Mouse (Mus musculus): ENCODE measurements at regions not wholly inside any gene's neighbourhood (a gene's known extent, or its start where the extent isn't known, plus 50 kb on each side); places are given as distances from the start of the nearest gene placed in this dataset.

DNA sequence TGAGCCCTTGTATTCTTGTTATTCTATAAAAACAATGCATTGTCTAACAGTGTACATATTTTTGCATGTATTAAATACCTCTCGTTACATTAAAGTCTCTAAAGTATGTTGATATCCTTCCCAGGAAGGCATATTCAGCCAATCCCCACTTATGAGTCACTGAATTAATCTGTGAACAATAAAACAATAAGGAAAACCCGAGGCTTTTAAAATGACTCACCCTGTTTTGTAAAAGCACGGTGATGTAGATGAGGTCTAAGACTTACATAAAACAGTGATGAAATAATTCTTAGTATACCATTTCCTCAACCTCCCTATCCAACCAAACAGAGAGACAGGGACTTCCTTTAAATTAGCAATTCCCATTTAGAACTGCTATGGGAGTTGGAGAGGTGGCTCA is 95.8 kb downstream of the Asb7 start:
- Histone ChIP-seq H3K27me3 (ENCODE audit: control insufficient read depth, insufficient read depth, low read length) (no peaks in the 10 kb centered on the region), H3K9me3 (ENCODE audit: control insufficient read depth, low read length) (0 out of 2 replicates have a peak, but pooled peaks cover 4% of the 10 kb centered on the region), H3K27ac (replicated peaks in 1 of 2; ENCODE audit: control insufficient read depth in 1 of 2, insufficient read depth in 1 of 2, low read depth in 2 of 2, low read length in 2 of 2) (no peak overlapping the region), H3K9ac (ENCODE audit: low read length) (no peak overlapping the region), H3K4me3 (ENCODE audit: control insufficient read depth in 1 of 2, insufficient read depth in 1 of 2, low read depth in 1 of 2, low read length in 2 of 2) (no peak overlapping the region), H3K4me2 (ENCODE audit: low read length) (no peak overlapping the region), H3K4me1 (ENCODE audit: control insufficient read depth in 2 of 2, insufficient read depth in 2 of 2, low read length in 2 of 2) (no peaks in the 10 kb centered on the region), H3K36me3 (ENCODE audit: control insufficient read depth, insufficient read depth, low read length) (no peaks in the 10 kb centered on the region)
- WGBS: 64% methylated on average over 3 of the region's 3 CpGs
- no peak for ATAC-seq (ENCODE audit: insufficient number of reproducible peaks, insufficient read depth, low FRiP score, low read depth)

DNA sequence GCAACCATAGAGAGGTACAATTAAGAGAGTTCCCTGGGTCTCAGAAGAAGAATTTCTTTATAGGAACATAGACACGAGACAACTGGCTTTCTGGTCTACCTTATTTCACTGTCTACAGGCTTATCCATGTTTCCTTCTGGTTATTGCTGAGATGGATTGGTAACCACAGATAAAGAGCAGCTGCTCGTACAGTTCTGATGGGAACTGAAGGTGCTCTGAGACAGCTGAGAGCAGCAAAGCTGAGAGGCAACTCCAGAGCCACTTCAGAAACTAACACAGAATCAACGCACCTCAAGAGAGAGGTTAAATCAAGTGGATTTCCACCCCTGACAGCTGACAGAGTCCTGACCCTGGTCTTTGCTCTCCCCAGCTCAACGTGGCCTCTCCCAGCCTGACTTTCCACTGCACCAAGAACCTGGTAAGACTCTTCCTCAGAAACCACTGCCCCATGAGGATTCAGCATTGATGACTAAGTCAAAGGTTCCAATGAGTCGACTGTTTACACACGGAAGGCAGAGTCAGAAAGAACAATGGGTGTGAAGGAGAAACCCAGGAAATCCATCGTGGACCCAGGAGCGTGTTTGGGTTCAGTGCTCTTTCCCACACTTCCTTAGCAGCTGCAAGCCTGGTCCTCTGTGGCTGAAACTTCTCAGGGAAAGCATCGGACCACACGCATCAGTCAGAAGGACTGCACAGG is 97.7 kb downstream of the Asb7 start:
- H3K9me3 ChIP-seq (ENCODE audit: control insufficient read depth, low read length): 0 out of 2 replicates have a peak, but pooled peaks cover 4% of the 10 kb centered on the region
- no peak overlapping the region for H3K27ac ChIP-seq (replicated peaks in 1 of 2; ENCODE audit: control insufficient read depth in 1 of 2, insufficient read depth in 1 of 2, low read depth in 2 of 2, low read length in 2 of 2)
- H3K4me3 ChIP-seq (ENCODE audit: control insufficient read depth in 1 of 2, insufficient read depth in 1 of 2, low read depth in 1 of 2, low read length in 2 of 2): no peak overlapping the region
- 59% methylated on average over 10 of the region's 10 CpGs for WGBS
- no peak overlapping the region for H3K9ac ChIP-seq (ENCODE audit: low read length)
- H3K4me1 ChIP-seq (ENCODE audit: control insufficient read depth in 2 of 2, insufficient read depth in 2 of 2, low read length in 2 of 2): no peaks in the 10 kb centered on the region
- H3K4me2 ChIP-seq (ENCODE audit: low read length): no peak overlapping the region
- no peaks in the 10 kb centered on the region for H3K36me3 ChIP-seq (ENCODE audit: control insufficient read depth, insufficient read depth, low read length)
- no peak for ATAC-seq (ENCODE audit: insufficient number of reproducible peaks, insufficient read depth, low FRiP score, low read depth)
- H3K27me3 ChIP-seq (ENCODE audit: control insufficient read depth, insufficient read depth, low read length): no peaks in the 10 kb centered on the region

DNA sequence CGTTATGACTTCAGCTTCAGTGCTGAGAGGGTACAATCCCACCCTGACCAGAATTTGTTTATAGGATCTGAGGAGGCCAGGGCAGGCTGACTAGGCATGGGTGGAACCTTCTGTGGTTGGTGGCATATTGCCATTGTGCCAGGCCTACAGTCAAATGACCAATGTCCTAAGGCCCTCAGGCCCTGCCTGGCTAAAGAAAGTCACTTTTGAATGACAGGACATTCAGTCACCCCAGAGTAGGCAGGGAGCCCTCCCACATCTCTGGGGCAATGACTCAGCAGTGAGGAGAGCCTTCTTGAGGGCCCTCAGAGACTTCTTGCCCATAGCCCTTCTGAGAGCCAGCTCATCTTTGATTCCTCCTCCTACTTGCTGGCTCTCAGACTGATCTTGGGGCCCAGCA is 102.9 kb downstream of the Asb7 start:
- Histone ChIP-seq H3K36me3 (ENCODE audit: control insufficient read depth, insufficient read depth, low read length) (no peaks in the 10 kb centered on the region), H3K4me1 (ENCODE audit: control insufficient read depth in 2 of 2, insufficient read depth in 2 of 2, low read length in 2 of 2) (peaks cover 0 to under 1% of the 10 kb centered on the region in 2 experiments; a peak in 1 of 4 replicates), H3K4me3 (ENCODE audit: control insufficient read depth in 1 of 2, insufficient read depth in 1 of 2, low read depth in 1 of 2, low read length in 2 of 2) (no peak overlapping the region), H3K27ac (replicated peaks in 1 of 2; ENCODE audit: control insufficient read depth in 1 of 2, insufficient read depth in 1 of 2, low read depth in 2 of 2, low read length in 2 of 2) (no peak overlapping the region), H3K9ac (ENCODE audit: low read length) (no peak overlapping the region), H3K9me3 (ENCODE audit: control insufficient read depth, low read length) (0 out of 2 replicates have a peak, but pooled peaks cover 4% of the 10 kb centered on the region), H3K4me2 (ENCODE audit: low read length) (no peak overlapping the region), H3K27me3 (ENCODE audit: control insufficient read depth, insufficient read depth, low read length) (no peaks in the 10 kb centered on the region)
- no peak for ATAC-seq (ENCODE audit: insufficient number of reproducible peaks, insufficient read depth, low FRiP score, low read depth)
- 81% methylated on average over 1 of the region's 1 CpGs for WGBS

DNA sequence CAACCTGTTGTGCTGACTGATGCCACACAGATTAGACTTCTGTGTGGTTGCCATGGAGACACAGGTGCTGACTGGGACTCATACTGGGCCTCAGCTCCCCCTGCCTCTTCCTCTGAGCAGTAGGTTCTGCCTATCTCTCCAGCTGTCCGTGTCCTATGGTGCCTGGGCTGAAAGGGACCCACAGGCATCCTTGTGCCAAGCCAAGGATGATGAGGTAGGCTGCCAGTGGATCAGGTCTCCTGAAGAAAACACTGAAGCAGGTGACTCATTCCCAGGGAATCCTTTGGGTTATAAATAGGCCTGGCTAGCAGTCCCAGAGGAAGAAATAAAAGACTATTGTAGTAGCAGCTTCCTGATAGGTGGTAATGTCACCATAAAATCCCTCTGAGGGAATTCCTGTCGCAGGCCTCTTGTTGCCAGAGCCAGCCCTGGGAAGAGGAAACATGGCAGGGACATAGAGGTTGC is 108.7 kb downstream of the Asb7 start:
- no peak overlapping the region for H3K4me2 ChIP-seq (ENCODE audit: low read length)
- no peaks in the 10 kb centered on the region for H3K27me3 ChIP-seq (ENCODE audit: control insufficient read depth, insufficient read depth, low read length)
- no peak for ATAC-seq (ENCODE audit: insufficient number of reproducible peaks, insufficient read depth, low FRiP score, low read depth)
- no peaks in the 10 kb centered on the region for H3K36me3 ChIP-seq (ENCODE audit: control insufficient read depth, insufficient read depth, low read length)
- H3K27ac ChIP-seq (replicated peaks in 1 of 2; ENCODE audit: control insufficient read depth in 1 of 2, insufficient read depth in 1 of 2, low read depth in 2 of 2, low read length in 2 of 2): no peak overlapping the region
- H3K4me3 ChIP-seq (ENCODE audit: control insufficient read depth in 1 of 2, insufficient read depth in 1 of 2, low read depth in 1 of 2, low read length in 2 of 2): no peak overlapping the region
- 34% methylated on average over 2 of the region's 2 CpGs for WGBS
- no peak overlapping the region for H3K9ac ChIP-seq (ENCODE audit: low read length)
- peaks cover 13 to 15% of the 10 kb centered on the region in 2 experiments for H3K4me1 ChIP-seq (ENCODE audit: control insufficient read depth in 2 of 2, insufficient read depth in 2 of 2, low read length in 2 of 2)
- H3K9me3 ChIP-seq (ENCODE audit: control insufficient read depth, low read length): no peaks in the 10 kb centered on the region

DNA sequence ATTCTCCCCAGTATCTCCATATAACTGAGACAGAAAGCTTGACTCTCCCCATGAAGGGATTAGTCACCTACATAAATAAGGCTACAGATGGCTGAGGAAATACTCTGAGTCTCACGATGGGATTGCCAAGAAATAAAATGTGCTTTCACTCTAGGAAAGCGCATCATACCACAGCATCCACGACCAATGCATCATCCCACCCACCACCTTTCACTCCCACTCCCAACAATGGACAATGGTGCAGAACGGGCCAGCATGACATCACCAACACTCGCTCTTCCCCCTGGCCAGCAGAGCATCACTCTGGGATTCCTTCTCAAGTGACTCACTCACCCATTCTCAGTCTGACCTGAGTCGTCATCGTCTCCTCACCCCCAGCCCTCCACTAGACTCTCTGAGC is 113.1 kb downstream of the Asb7 start:
- Histone ChIP-seq H3K4me3 (ENCODE audit: control insufficient read depth in 1 of 2, insufficient read depth in 1 of 2, low read depth in 1 of 2, low read length in 2 of 2) (no peak overlapping the region), H3K4me2 (ENCODE audit: low read length) (no peak overlapping the region), H3K27me3 (ENCODE audit: control insufficient read depth, insufficient read depth, low read length) (no peaks in the 10 kb centered on the region), H3K4me1 (ENCODE audit: control insufficient read depth in 2 of 2, insufficient read depth in 2 of 2, low read length in 2 of 2) (peaks cover 10 to 14% of the 10 kb centered on the region in 2 experiments), H3K36me3 (ENCODE audit: control insufficient read depth, insufficient read depth, low read length) (no peaks in the 10 kb centered on the region), H3K9me3 (ENCODE audit: control insufficient read depth, low read length) (no peaks in the 10 kb centered on the region), H3K27ac (replicated peaks in 1 of 2; ENCODE audit: control insufficient read depth in 1 of 2, insufficient read depth in 1 of 2, low read depth in 2 of 2, low read length in 2 of 2) (no peak overlapping the region), H3K9ac (ENCODE audit: low read length) (no peak overlapping the region)
- no peak for ATAC-seq (ENCODE audit: insufficient number of reproducible peaks, insufficient read depth, low FRiP score, low read depth)
- WGBS: 60% methylated on average over 7 of the region's 7 CpGs

DNA sequence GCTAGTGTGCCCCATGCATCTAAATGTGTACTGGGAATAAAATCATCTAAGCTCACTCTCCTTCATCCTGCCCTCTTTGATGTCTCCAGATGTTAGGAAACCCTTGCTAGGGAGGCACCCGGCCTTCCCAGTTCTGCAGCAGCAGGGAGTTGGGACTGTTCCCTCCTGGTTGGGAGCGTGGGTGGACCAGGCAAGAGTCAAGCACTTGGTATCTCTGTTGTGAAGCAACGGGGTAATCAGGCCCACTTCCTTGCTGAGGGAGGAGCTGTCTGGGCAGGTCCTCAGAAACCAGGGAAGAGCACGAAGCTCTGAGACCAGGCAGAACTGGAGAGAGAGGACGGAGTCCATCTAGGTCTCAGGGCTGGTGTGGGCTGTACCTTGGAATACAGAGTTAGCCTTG is 117.9 kb downstream of the Asb7 start:
- no peaks in the 10 kb centered on the region for H3K9me3 ChIP-seq (ENCODE audit: control insufficient read depth, low read length)
- ATAC-seq (ENCODE audit: insufficient number of reproducible peaks, insufficient read depth, low FRiP score, low read depth): no peak
- H3K27me3 ChIP-seq (ENCODE audit: control insufficient read depth, insufficient read depth, low read length): no peaks in the 10 kb centered on the region
- no peaks in the 10 kb centered on the region for H3K36me3 ChIP-seq (ENCODE audit: control insufficient read depth, insufficient read depth, low read length)
- no peak overlapping the region for H3K4me3 ChIP-seq (ENCODE audit: control insufficient read depth in 1 of 2, insufficient read depth in 1 of 2, low read depth in 1 of 2, low read length in 2 of 2)
- H3K4me2 ChIP-seq (ENCODE audit: low read length): no peak overlapping the region
- H3K27ac ChIP-seq (replicated peaks in 1 of 2; ENCODE audit: control insufficient read depth in 1 of 2, insufficient read depth in 1 of 2, low read depth in 2 of 2, low read length in 2 of 2): no peak overlapping the region
- no peak overlapping the region for H3K9ac ChIP-seq (ENCODE audit: low read length)
- WGBS: 48% methylated on average over 5 of the region's 5 CpGs
- no peaks in the 10 kb centered on the region for H3K4me1 ChIP-seq (ENCODE audit: control insufficient read depth in 2 of 2, insufficient read depth in 2 of 2, low read length in 2 of 2)

DNA sequence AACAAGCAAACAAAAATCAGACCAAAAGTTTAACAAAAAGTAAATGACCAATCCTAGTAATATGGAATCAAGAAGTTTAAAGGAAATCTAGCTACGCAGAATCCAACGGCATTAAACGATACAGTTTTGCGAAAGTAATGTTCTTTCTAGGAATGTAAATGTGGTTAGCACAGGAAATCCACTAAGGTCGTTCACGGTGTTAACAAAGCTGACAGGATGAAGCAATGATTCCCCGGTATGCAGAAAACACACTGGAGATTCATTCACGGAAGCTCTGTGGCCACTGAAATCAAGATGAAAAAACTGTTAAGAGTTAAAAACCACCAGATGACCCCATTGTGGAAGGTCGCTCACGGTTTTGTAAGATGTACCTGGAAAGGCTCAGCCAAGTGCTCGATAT is 120.4 kb upstream of the Aldh1a3 start:
- 77% methylated on average over 11 of the region's 11 CpGs for WGBS

DNA sequence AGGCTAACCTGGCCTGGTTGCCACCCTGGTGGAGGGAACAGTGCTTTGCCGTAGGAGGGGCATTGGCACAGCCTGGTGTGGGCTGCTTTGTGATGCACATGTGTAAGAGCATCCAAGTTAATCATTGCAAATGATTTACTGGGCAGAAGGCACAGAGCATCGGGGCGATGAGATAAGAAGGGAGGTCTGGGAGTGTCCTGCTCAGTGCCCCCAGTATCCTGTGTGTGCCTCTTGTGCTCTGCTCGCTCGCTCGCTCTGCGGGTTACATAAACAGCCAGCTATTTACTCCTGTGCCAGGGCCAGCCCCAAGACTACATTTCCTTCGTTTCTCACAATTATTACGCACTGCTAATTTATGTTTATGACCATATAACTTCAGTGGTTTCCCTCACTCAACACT is 117.9 kb upstream of the Aldh1a3 start:
- no peak overlapping the region for H3K27ac ChIP-seq (replicated peaks in 1 of 2; ENCODE audit: control insufficient read depth in 1 of 2, insufficient read depth in 1 of 2, low read depth in 2 of 2, low read length in 2 of 2)
- no peaks in the 10 kb centered on the region for H3K9me3 ChIP-seq (ENCODE audit: control insufficient read depth, low read length)
- no peak overlapping the region for H3K4me3 ChIP-seq (ENCODE audit: control insufficient read depth in 1 of 2, insufficient read depth in 1 of 2, low read depth in 1 of 2, low read length in 2 of 2)
- WGBS: 68% methylated on average over 9 of the region's 9 CpGs
- no peaks in the 10 kb centered on the region for H3K27me3 ChIP-seq (ENCODE audit: control insufficient read depth, insufficient read depth, low read length)
- no peak overlapping the region for H3K9ac ChIP-seq (ENCODE audit: low read length)
- no peak for ATAC-seq (ENCODE audit: insufficient number of reproducible peaks, insufficient read depth, low FRiP score, low read depth)
- H3K4me1 ChIP-seq (ENCODE audit: control insufficient read depth in 2 of 2, insufficient read depth in 2 of 2, low read length in 2 of 2): no peaks in the 10 kb centered on the region
- no peak overlapping the region for H3K4me2 ChIP-seq (ENCODE audit: low read length)
- no peaks in the 10 kb centered on the region for H3K36me3 ChIP-seq (ENCODE audit: control insufficient read depth, insufficient read depth, low read length)

More for the DNA sequence above, 120.4 kb upstream of the Aldh1a3 start:
- H3K4me1 ChIP-seq (ENCODE audit: control insufficient read depth in 2 of 2, insufficient read depth in 2 of 2, low read length in 2 of 2): no peaks in the 10 kb centered on the region
- H3K27me3 ChIP-seq (ENCODE audit: control insufficient read depth, insufficient read depth, low read length): no peaks in the 10 kb centered on the region
- no peak for ATAC-seq (ENCODE audit: insufficient number of reproducible peaks, insufficient read depth, low FRiP score, low read depth)
- H3K36me3 ChIP-seq (ENCODE audit: control insufficient read depth, insufficient read depth, low read length): no peaks in the 10 kb centered on the region
- no peak overlapping the region for H3K27ac ChIP-seq (replicated peaks in 1 of 2; ENCODE audit: control insufficient read depth in 1 of 2, insufficient read depth in 1 of 2, low read depth in 2 of 2, low read length in 2 of 2)
- H3K9ac ChIP-seq (ENCODE audit: low read length): no peak overlapping the region
- H3K4me3 ChIP-seq (ENCODE audit: control insufficient read depth in 1 of 2, insufficient read depth in 1 of 2, low read depth in 1 of 2, low read length in 2 of 2): no peak overlapping the region
- H3K9me3 ChIP-seq (ENCODE audit: control insufficient read depth, low read length): no peaks in the 10 kb centered on the region
- H3K4me2 ChIP-seq (ENCODE audit: low read length): no peak overlapping the region

Data from heart, embryonic 14.5 days (tissue).